Mouse (Mus musculus): Measurements from ENCODE around the gene Mdga1. TPM values are rescaled to one million over a fixed set of nuclear protein-coding genes. Genes with fewer than 3 reads are reported as not detected.
A peak's percentile ranks its signal among the peaks of the same experiment; 100 is the strongest.

Mdga1 gene
- polyA plus RNA-seq, 1 experiment, result 8.0 TPM

DNA sequence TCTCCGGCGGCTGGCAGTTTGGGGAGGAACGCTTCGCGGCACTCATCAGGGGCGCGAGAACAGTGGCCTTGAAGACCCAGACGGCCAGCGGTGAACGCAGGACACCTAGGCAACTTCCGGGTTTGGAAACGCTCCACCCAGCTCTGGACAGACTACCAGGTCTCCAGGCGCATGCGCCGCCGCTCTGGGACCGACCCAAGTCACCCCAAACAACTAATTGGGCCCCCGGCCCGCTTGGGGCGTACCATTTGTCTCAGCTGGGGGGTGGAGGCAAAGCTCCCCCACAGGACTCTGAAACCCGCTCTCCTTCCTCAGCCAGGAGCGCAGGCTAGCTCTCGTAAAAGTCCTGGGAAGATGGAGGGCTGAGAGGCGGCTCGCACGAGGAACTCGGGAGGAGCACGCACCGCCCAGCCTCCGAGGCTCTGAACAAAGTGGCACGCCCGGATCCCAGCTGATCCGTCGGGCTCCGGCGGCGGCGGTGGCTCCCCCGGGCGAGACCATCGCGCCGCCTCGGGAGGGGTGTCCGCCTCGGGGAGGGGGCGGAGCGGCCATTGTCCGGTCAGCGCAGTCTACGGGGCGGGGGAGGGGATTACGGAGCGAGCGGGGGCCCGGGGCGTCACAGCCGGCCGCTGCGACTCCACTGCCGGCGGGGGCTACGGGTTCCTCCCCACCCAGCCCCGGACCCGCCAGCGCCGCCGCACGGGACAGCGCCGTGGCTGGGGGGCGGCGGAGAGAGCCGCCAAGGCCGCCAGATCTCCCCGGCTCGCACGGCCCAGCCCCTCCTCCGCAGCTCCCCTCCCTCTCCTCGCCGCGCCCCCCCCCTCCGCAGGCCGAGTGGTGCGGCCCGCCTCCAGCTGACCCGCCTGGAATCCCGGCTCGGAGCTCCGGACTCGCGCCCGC, 34.6 kb upstream of the Mdga1 start, which contains the start of gene Zfand3:
TSS of gene Zfand3 (plus strand) at position 531 of the 900 bp plus-strand sequence.
- 1% methylated on average over 83 of the region's 93 CpGs for WGBS
- no peaks in the 10 kb centered on the region for H3K27me3 ChIP-seq (ENCODE audit: control insufficient read depth, insufficient read depth, low read length)

DNA sequence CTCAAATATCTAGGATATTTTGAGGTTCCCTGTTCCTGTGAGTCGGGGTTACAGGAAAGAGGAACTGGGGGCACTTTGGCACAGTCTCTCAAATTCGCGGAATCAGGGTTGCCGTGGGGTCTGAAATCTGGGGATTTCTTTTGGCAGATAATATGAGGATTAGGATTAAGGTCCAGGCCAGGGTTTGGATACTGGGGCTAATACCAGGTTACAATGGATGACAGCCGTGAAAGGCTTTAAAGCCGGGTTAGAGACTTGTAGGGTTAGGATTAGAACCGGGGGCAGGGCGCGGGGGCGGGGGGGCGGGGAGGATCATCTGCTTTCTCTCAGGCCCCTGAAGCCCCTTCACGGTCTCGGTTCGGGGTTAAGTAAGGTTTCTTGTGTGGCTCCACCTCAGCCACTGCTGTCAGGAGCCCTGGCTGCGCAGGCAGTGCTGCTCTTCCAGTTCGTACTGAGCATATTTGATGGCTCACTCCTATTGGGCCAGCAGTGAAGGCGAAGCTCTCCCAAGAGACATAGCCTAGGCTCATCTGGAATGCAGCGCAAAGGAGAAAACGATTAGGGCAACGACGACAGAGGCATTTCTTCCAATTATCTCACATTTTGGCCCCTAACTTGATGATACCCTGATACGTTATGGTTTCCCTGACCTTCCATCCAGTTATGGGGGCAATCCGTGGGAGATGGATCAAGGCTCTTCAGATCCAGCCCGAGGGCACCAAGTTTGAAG, 28.8 kb upstream of the Mdga1 start:
- TF ChIP-seq POLR2A (IDR thresholded peaks at IDR 0.05; ENCODE audit: borderline replicate concordance, insufficient read depth, low read length), result no peak
- TF ChIP-seq CTCF (IDR thresholded peaks at IDR 0.05; ENCODE audit: borderline replicate concordance, insufficient read depth, low read depth, low read length), result no peak
- Histone ChIP-seq H3K4me3 (replicated peaks; ENCODE audit: insufficient read depth, low read depth, low read length) (no peak overlapping the region), H3K27me3 (ENCODE audit: control insufficient read depth, insufficient read depth, low read length) (no peaks in the 10 kb centered on the region), H3K4me1 (ENCODE audit: control insufficient read depth, insufficient read depth, low read length) (peaks cover 7% of the 10 kb centered on the region; the same call in 1 of the 2 replicates), H3K27ac (ENCODE audit: insufficient read depth, low read length) (no peak overlapping the region)
- WGBS, result 88% methylated on average over 24 of the region's 24 CpGs
- DNase-seq, result no peak

More for the DNA sequence above, 34.6 kb upstream of the Mdga1 start, which contains the start of gene Zfand3:
- TF ChIP-seq POLR2A (IDR thresholded peaks at IDR 0.05; ENCODE audit: borderline replicate concordance, insufficient read depth, low read length), result peak; percentile 78
- no peak for TF ChIP-seq CTCF (IDR thresholded peaks at IDR 0.05; ENCODE audit: borderline replicate concordance, insufficient read depth, low read depth, low read length)
- peak; percentile 94 to 96 for DNase-seq
- H3K4me3 ChIP-seq (replicated peaks; ENCODE audit: insufficient read depth, low read depth, low read length), result peak within 1 kb of the TSS; percentile 96
- H3K27ac ChIP-seq (ENCODE audit: insufficient read depth, low read length), result peak within 1 kb of the TSS; percentile 99
- peaks cover 9% of the 10 kb centered on the region for H3K4me1 ChIP-seq (ENCODE audit: control insufficient read depth, insufficient read depth, low read length)

DNA sequence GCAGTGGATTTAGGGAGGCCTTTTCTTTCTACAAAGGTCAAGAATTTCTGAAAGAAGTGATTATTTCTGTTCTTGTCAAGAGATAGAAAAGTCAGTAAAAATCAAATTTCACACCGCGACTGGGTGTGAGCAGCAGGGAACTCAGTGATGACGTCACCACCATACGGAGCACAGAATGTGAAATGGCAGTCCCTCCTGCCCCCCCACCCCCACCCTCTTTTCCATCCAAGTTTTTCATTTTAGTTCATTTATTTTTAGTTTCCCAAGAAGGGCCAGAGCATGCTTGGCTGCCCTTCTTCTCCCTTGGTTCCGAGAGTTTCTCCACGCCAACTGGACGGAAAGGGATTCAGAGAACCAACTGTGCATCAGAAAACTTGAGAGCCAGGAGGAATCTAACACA, 27.8 kb upstream of the Mdga1 start:
- peaks cover 7% of the 10 kb centered on the region; the same call in 1 of the 2 replicates for H3K4me1 ChIP-seq (ENCODE audit: control insufficient read depth, insufficient read depth, low read length)
- peak; percentile 50 to 70 for DNase-seq
- no peak overlapping the region for H3K27ac ChIP-seq (ENCODE audit: insufficient read depth, low read length)
- TF ChIP-seq CTCF (IDR thresholded peaks at IDR 0.05; ENCODE audit: borderline replicate concordance, insufficient read depth, low read depth, low read length), result no peak
- TF ChIP-seq POLR2A (IDR thresholded peaks at IDR 0.05; ENCODE audit: borderline replicate concordance, insufficient read depth, low read length), result no peak
- peak overlapping the region; percentile 19 for H3K4me3 ChIP-seq (replicated peaks; ENCODE audit: insufficient read depth, low read depth, low read length)
- WGBS, result 4% methylated on average over 7 of the region's 7 CpGs
- H3K27me3 ChIP-seq (ENCODE audit: control insufficient read depth, insufficient read depth, low read length), result no peaks in the 10 kb centered on the region

DNA sequence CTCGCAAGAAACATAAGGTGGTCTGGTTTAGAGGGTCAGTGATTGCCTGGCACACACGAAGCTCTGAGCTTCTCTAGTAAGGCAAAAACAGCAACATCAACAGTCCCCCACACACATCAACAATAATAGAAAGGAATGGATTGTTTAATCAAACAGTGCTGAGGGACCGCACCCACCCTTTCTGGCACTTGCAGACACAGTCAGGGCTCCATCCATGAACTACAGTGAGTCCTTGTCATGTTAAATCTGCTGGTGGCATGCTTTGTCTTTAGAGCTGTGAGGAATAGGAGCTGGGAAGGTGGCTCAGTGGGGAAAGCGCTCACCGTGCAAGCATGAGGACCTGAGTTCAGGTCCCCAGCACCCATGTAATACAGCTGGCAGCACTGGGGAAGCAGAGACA, 26.1 kb upstream of the Mdga1 start:
- TF ChIP-seq CTCF (IDR thresholded peaks at IDR 0.05; ENCODE audit: borderline replicate concordance, insufficient read depth, low read depth, low read length), result no peak
- no peak for TF ChIP-seq POLR2A (IDR thresholded peaks at IDR 0.05; ENCODE audit: borderline replicate concordance, insufficient read depth, low read length)
- no peaks in the 10 kb centered on the region for H3K27me3 ChIP-seq (ENCODE audit: control insufficient read depth, insufficient read depth, low read length)
- no peak for DNase-seq
- H3K27ac ChIP-seq (ENCODE audit: insufficient read depth, low read length), result no peak overlapping the region
- 93% methylated on average over 5 of the region's 5 CpGs for WGBS
- H3K4me3 ChIP-seq (replicated peaks; ENCODE audit: insufficient read depth, low read depth, low read length), result no peak overlapping the region
- H3K4me1 ChIP-seq (ENCODE audit: control insufficient read depth, insufficient read depth, low read length), result peaks cover 7% of the 10 kb centered on the region; the same call in 1 of the 2 replicates

DNA sequence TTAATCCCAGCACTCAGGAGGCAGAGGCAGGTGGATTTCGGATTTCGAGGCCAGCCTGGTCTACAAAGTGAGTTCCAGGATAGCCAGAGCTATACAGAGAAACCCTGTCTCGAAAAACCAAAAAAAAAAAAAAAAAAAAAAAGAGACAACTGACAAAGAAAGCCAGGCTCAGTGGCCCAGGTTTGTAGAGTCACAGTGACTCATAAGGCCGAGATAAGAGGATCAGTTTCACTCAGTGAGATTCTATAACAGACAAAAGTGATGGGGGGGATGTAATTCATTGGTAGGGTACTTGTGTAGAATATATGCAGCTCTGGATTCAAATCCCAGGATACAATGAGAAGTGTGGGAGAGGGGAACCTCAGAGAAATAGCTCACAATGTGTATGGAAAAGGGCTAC, 24.6 kb upstream of the Mdga1 start:
- no peak for TF ChIP-seq POLR2A (IDR thresholded peaks at IDR 0.05; ENCODE audit: borderline replicate concordance, insufficient read depth, low read length)
- TF ChIP-seq CTCF (IDR thresholded peaks at IDR 0.05; ENCODE audit: borderline replicate concordance, insufficient read depth, low read depth, low read length), result no peak
- no peaks in the 10 kb centered on the region for H3K27me3 ChIP-seq (ENCODE audit: control insufficient read depth, insufficient read depth, low read length)
- H3K4me3 ChIP-seq (replicated peaks; ENCODE audit: insufficient read depth, low read depth, low read length), result no peak overlapping the region
- no peak overlapping the region for H3K27ac ChIP-seq (ENCODE audit: insufficient read depth, low read length)
- DNase-seq, result no peak
- H3K4me1 ChIP-seq (ENCODE audit: control insufficient read depth, insufficient read depth, low read length), result peaks cover 7% of the 10 kb centered on the region; the same call in 1 of the 2 replicates
- WGBS, result 89% methylated on average over 4 of the region's 4 CpGs

DNA sequence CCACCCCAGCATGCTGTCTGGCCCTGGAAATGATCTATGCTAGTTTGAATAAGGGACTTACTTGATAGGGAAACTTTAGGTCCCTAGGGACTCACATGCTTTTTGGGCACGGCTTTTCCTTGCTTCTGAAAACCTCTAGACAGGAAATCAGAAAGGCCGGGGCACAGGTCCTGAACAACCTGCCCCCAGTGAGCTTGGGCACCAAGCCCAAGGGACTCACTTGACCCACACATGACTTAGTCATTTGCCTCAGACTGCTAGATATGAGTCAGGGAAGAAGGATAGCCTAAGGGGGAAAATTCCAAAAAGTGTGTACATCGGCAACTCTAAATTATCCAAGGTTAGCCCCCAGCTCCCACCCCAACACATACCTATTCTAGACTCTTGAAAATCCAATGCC, 24.1 kb upstream of the Mdga1 start:
- Histone ChIP-seq H3K27me3 (ENCODE audit: control insufficient read depth, insufficient read depth, low read length) (no peaks in the 10 kb centered on the region), H3K27ac (ENCODE audit: insufficient read depth, low read length) (no peak overlapping the region), H3K4me1 (ENCODE audit: control insufficient read depth, insufficient read depth, low read length) (peaks cover 7% of the 10 kb centered on the region; the same call in 1 of the 2 replicates), H3K4me3 (replicated peaks; ENCODE audit: insufficient read depth, low read depth, low read length) (no peak overlapping the region)
- TF ChIP-seq POLR2A (IDR thresholded peaks at IDR 0.05; ENCODE audit: borderline replicate concordance, insufficient read depth, low read length), result no peak
- 59% methylated on average over 3 of the region's 3 CpGs for WGBS
- DNase-seq, result no peak

DNA sequence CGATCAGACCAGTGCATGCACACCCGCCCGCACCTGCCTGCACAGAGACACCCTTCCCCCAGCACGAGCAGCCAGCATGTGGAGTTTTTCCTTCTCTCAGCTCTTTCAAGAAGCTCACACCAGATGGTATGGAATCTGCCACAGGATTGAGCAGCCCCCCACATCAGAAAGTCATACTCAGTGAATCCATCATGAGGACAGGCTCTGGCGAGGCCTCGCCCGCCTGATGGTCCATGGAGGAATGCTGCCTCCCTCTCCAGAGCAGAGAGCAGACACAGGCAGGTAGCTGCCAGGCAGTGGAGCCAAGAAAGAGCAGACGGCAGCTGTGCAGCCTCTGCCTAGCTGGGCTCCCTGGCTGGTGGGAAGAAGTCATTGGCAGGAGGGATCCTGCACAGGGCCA, 23.6 kb upstream of the Mdga1 start:
- Histone ChIP-seq H3K27ac (ENCODE audit: insufficient read depth, low read length) (no peak overlapping the region), H3K27me3 (ENCODE audit: control insufficient read depth, insufficient read depth, low read length) (no peaks in the 10 kb centered on the region), H3K4me3 (replicated peaks; ENCODE audit: insufficient read depth, low read depth, low read length) (no peak overlapping the region), H3K4me1 (ENCODE audit: control insufficient read depth, insufficient read depth, low read length) (peaks cover 7% of the 10 kb centered on the region; the same call in 1 of the 2 replicates)
- no peak for DNase-seq
- 72% methylated on average over 8 of the region's 8 CpGs for WGBS
- TF ChIP-seq CTCF (IDR thresholded peaks at IDR 0.05; ENCODE audit: borderline replicate concordance, insufficient read depth, low read depth, low read length) (no peak), POLR2A (IDR thresholded peaks at IDR 0.05; ENCODE audit: borderline replicate concordance, insufficient read depth, low read length) (no peak)
